Mouse (Mus musculus) kidney, adult 18-20 months (tissue): ENCODE results near the gene Aass.

ENCODE experiments used
- DNase-seq: peaks from one replicate; pipeline ENCODE4 v3.0.0; 2021

Aass gene

GRCm38 (mm10) chr6:23048836-23049235, 84.0 kb downstream of the Aass start:
- DNase-seq: no peak

- no peak for DNase-seq
Measured at GRCm38 (mm10) chr6:23028251-23028650, 104.5 kb downstream of the Aass start.
